Mouse (Mus musculus): Measurements from ENCODE around the gene Lrrc41. TPM values are rescaled to one million over a fixed set of nuclear protein-coding genes. Genes with fewer than 3 reads are reported as not detected.

Lrrc41 gene
- polyA plus RNA-seq, 1 experiment from 2014 or later = 53.8 TPM

DNA sequence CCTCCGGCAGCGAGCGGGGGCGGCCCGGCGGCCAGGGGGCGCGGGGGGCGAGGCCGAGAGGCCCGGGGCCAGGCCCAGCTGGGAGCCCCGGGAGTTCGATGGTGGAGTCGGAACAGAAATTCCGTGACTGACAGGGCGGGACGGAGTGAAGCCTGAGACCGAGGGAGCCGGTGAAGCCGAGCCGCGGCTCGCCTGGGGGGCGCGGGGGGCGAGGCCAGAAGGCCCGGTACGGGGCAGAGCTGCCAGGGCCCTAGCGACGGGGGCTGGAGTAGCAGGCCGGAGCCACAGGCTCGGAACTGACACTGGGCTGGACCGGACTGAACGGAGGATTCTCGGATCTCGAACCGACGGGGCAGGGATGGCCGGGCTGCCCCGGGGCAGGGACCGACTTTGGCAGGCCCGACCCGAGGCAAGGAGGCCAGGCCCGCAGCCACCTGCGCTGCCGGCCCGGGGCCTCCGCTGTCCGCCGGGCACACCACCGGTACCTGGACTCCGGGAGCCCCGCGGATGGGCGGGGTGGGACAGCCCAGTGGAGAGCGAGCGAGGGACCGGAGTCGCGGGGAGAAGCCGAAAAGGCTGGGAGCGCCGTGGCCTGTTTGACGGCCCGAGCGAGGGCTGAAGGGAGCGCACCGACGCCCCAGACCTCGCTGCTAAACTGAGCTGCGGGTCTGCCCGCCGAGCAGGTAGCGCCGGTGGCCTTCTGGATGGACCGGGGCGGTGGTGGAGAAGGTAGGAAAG lies 731 bp downstream of the Lrrc41 start:
- Histone ChIP-seq H3K27me3 (ENCODE audit: control insufficient read depth, insufficient read depth, low read length) (no peaks in the 10 kb centered on the region), H3K27ac (ENCODE audit: low read length) (peak overlapping the region; percentile 97), H3K36me3 (ENCODE audit: control insufficient read depth, insufficient read depth) (peaks cover 9% of the 10 kb centered on the region), H3K4me3 (ENCODE audit: low read length) (peak overlapping the region; percentile 92), H3K4me1 (ENCODE audit: control insufficient read depth, insufficient read depth, low read length) (peaks cover 24% of the 10 kb centered on the region), H3K4me2 (ENCODE audit: low read depth, low read length) (peak overlapping the region; percentile 74), H3K9ac (ENCODE audit: low read length) (peak overlapping the region; percentile 98), H3K9me3 (replicated peaks; ENCODE audit: control insufficient read depth, low read length) (no peaks in the 10 kb centered on the region)
- WGBS = under 1% methylated on average over 71 of the region's 77 CpGs
- peak; percentile 63 for ATAC-seq (replicated peaks; ENCODE audit: extremely low read depth, insufficient read depth, low FRiP score)

DNA sequence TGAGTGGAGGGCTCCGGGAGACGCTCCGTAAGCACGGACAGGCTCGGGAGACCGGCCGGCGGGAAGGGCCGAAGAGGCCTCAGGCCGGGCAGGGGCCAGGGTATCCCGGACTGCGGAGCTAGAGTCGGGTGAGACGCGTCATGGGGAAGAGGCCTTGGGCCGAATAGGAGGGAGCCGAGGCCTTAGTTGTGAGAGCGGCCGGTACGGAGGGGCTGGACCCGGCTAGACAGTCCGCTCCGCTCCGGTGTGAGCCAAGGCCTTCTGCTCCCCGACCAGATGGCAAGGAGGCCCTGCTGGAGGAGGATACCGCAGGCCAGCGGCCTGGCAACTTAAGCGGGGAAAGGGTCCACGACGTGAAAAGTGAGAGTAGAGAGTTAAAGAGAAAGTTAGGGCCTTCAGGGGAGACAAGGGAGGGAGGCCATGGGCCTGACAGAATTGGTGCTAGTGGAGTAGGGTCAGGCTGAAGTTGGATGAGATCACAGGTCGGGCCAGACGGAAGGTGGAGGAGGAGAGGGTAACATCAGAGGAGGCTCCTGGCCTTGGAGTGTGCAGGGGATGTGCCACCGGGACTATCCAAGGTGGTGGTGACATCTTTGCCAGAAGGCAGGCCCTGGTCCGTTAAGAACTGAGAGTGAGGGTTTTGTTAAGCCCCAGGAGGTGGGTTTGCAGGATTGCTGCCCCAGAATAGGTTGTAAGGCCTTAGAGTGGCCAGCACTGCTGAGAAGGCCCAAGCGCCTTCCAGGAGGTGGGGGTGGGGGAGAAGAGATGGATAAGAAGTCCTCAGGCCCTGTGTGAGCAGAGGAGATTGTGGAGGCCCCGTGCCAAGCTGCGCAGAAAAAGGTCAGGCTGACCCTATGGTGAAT lies 1.5 kb downstream of the Lrrc41 start:
- 2% methylated on average over 37 of the region's 37 CpGs for WGBS
- ATAC-seq (replicated peaks; ENCODE audit: extremely low read depth, insufficient read depth, low FRiP score) = peak; percentile 4; the same call in 1 of the 2 replicates
- H3K4me2 ChIP-seq (ENCODE audit: low read depth, low read length) = peak overlapping the region; percentile 74
- no peaks in the 10 kb centered on the region for H3K27me3 ChIP-seq (ENCODE audit: control insufficient read depth, insufficient read depth, low read length)
- peak overlapping the region; percentile 97 for H3K27ac ChIP-seq (ENCODE audit: low read length)
- no peaks in the 10 kb centered on the region for H3K9me3 ChIP-seq (replicated peaks; ENCODE audit: control insufficient read depth, low read length)
- H3K4me3 ChIP-seq (ENCODE audit: low read length) = peak overlapping the region; percentile 92
- peak overlapping the region; percentile 98 for H3K9ac ChIP-seq (ENCODE audit: low read length)
- H3K4me1 ChIP-seq (ENCODE audit: control insufficient read depth, insufficient read depth, low read length) = peaks cover 24% of the 10 kb centered on the region
- peaks cover 17% of the 10 kb centered on the region for H3K36me3 ChIP-seq (ENCODE audit: control insufficient read depth, insufficient read depth)

DNA sequence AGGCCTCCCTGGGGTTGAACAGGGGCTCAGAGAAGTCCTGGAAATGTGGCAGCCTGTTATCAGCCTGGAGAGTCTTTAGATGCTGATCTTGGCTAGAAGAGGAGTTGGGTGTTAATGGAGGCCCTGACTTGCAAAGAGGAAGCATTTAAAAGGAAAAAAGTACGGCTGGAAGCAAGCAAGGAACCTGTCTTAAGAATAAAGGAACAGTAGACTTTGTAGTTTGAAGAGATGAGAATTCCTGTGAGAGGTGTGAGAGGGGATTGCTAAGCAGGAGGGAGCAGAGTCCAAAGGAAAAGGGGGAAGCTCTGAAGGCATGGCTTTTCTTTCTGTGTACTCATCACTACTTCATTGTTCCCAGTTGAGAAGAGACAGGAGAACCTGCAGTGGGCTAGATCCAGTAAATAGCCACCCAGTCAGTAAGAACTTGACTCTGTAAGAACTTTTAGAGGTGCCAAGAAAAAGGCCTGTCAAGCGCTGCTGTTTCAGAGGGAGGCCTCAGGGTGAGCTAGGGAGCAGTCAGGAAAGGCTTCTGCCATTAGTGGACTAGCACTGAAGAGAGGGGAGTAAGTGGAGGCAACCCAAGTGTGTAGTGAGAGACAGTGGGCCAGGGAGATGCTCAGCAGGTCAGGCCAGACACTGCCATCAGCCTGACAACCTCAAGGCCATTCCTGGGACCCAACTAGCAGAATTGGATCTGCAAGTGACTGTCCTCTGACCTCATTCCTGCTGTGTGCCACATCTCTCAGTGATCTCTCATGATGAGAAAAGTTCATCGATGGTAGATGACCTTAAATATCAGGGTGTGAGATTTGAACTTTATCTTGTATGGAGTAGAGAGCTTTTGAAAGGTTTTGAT lies 2.4 kb downstream of the Lrrc41 start:
- ATAC-seq (replicated peaks; ENCODE audit: extremely low read depth, insufficient read depth, low FRiP score) = no peak
- no peaks in the 10 kb centered on the region for H3K27me3 ChIP-seq (ENCODE audit: control insufficient read depth, insufficient read depth, low read length)

DNA sequence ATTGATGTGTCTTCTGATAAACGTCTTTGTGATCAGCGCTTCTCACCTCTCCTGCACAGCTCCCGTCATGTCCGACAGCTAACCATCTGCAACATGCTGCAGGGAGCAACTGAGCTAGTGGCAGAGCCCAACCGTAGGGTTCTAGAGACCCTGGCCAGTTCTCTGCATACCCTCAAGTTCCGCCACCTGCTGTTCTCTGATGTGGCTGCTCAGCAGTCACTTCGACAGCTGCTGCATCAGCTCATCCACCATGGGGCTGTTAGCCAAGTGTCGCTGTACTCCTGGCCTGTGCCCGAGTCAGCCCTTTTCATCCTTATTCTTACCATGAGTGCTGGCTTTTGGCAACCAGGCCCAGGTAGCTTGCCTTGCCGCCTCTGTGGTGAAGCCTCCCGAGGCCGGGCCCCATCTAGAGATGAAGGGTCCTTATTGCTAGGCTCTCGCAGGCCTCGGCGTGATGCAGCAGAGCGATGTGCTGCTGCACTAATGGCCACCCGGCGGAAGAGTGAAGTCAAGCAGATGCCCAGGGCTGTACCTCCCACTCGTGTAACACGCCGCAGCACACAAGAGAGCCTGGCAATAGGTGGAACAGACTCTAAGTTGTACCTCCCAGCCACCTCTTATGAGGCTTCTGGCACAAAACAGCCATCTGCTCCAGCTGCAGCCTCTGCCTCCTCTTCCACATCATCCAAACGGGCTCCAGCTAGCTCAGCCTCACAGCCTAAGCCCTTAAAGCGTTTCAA lies 13.6 kb downstream of the Lrrc41 start:
- H3K4me2 ChIP-seq (ENCODE audit: low read depth, low read length) = no peak overlapping the region
- 82% methylated on average over 23 of the region's 23 CpGs for WGBS
- peaks cover 65% of the 10 kb centered on the region for H3K36me3 ChIP-seq (ENCODE audit: control insufficient read depth, insufficient read depth)
- H3K4me3 ChIP-seq (ENCODE audit: low read length) = no peak overlapping the region
- no peaks in the 10 kb centered on the region for H3K9me3 ChIP-seq (replicated peaks; ENCODE audit: control insufficient read depth, low read length)
- H3K9ac ChIP-seq (ENCODE audit: low read length) = no peak overlapping the region
- no peaks in the 10 kb centered on the region for H3K4me1 ChIP-seq (ENCODE audit: control insufficient read depth, insufficient read depth, low read length)
- no peaks in the 10 kb centered on the region for H3K27me3 ChIP-seq (ENCODE audit: control insufficient read depth, insufficient read depth, low read length)
- no peak for ATAC-seq (replicated peaks; ENCODE audit: extremely low read depth, insufficient read depth, low FRiP score)
- no peak overlapping the region for H3K27ac ChIP-seq (ENCODE audit: low read length)

More for the DNA sequence above, 2.4 kb downstream of the Lrrc41 start:
- H3K4me1 ChIP-seq (ENCODE audit: control insufficient read depth, insufficient read depth, low read length) = peaks cover 24% of the 10 kb centered on the region
- H3K4me3 ChIP-seq (ENCODE audit: low read length) = peak overlapping the region; percentile 92
- 34% methylated on average over 3 of the region's 3 CpGs for WGBS
- H3K9ac ChIP-seq (ENCODE audit: low read length) = peak overlapping the region; percentile 98
- H3K36me3 ChIP-seq (ENCODE audit: control insufficient read depth, insufficient read depth) = peaks cover 19% of the 10 kb centered on the region
- peak overlapping the region; percentile 74 for H3K4me2 ChIP-seq (ENCODE audit: low read depth, low read length)
- H3K9me3 ChIP-seq (replicated peaks; ENCODE audit: control insufficient read depth, low read length) = no peaks in the 10 kb centered on the region
- H3K27ac ChIP-seq (ENCODE audit: low read length) = peak overlapping the region; percentile 97

DNA sequence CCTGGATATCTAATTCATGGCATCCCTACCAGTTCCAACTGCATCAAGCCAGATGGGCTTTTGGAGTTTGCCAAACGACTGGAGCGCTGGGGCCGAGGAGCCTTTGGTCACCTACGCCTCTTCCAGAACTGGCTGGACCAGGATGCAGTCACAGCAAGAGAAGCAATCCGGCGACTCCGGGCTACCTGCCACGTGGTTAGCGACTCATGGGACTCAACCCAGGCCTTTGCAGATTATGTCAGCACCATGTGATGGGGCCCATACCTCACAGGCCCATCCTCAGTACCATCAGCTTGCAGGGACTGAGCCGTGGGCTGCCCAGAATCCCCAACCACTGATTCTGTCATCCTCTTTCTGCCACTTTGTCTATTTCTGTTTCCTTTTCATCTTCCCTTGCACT lies 21.2 kb downstream of the Lrrc41 start:
- Histone ChIP-seq H3K4me1 (ENCODE audit: control insufficient read depth, insufficient read depth, low read length) (no peaks in the 10 kb centered on the region), H3K9ac (ENCODE audit: low read length) (no peak overlapping the region), H3K4me2 (ENCODE audit: low read depth, low read length) (no peak overlapping the region), H3K27me3 (ENCODE audit: control insufficient read depth, insufficient read depth, low read length) (no peaks in the 10 kb centered on the region), H3K27ac (ENCODE audit: low read length) (no peak overlapping the region), H3K9me3 (replicated peaks; ENCODE audit: control insufficient read depth, low read length) (no peaks in the 10 kb centered on the region), H3K4me3 (ENCODE audit: low read length) (no peak overlapping the region), H3K36me3 (ENCODE audit: control insufficient read depth, insufficient read depth) (peaks cover 67% of the 10 kb centered on the region)
- ATAC-seq (replicated peaks; ENCODE audit: extremely low read depth, insufficient read depth, low FRiP score) = no peak
- 87% methylated on average over 10 of the region's 10 CpGs for WGBS

DNA sequence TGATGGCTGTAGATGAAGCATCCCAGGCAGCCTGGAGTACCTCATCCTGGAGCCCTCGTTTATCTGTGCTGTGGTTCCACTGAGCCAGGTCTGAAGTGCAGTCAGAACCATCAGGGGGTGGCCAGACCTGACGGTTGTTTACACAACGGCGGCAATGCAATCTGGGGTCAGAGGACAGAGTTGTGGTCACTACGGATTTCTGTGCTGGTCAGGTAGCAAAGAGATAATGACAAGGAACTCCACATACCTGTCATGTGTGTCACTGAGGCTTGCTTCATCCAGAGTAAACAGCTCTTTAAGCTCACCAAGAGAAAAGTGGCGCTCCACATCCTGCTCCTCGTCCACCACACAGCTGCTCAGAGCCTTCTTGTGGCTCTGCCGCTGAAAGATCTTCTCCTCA lies 22.1 kb downstream of the Lrrc41 start:
- H3K4me3 ChIP-seq (ENCODE audit: low read length) = no peak overlapping the region
- H3K4me1 ChIP-seq (ENCODE audit: control insufficient read depth, insufficient read depth, low read length) = no peaks in the 10 kb centered on the region
- WGBS = 76% methylated on average over 8 of the region's 8 CpGs
- H3K9me3 ChIP-seq (replicated peaks; ENCODE audit: control insufficient read depth, low read length) = no peaks in the 10 kb centered on the region
- H3K4me2 ChIP-seq (ENCODE audit: low read depth, low read length) = no peak overlapping the region
- no peak overlapping the region for H3K27ac ChIP-seq (ENCODE audit: low read length)
- H3K27me3 ChIP-seq (ENCODE audit: control insufficient read depth, insufficient read depth, low read length) = no peaks in the 10 kb centered on the region
- H3K9ac ChIP-seq (ENCODE audit: low read length) = no peak overlapping the region
- no peak for ATAC-seq (replicated peaks; ENCODE audit: extremely low read depth, insufficient read depth, low FRiP score)
- H3K36me3 ChIP-seq (ENCODE audit: control insufficient read depth, insufficient read depth) = peaks cover 63% of the 10 kb centered on the region

DNA sequence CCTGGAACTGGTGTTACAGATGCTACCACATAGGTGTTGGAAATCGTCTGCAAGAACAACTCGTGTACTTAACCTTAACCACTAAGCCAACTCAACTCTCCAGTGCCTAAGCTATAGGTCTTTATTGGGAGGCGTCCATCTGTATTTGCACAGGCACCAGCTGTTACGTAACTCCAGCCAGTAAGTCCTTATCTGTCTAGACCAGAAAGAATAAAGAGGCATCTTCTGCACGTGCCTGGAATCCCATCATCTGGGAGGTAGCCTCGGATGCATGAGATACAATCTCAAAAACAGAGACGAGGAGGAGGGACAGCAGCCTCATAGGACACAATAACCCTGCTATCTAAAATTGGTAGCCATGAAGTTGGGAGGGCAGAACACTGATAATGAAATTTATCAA lies 25.9 kb downstream of the Lrrc41 start:
- Histone ChIP-seq H3K4me2 (ENCODE audit: low read depth, low read length) (no peak overlapping the region), H3K4me3 (ENCODE audit: low read length) (no peak overlapping the region), H3K36me3 (ENCODE audit: control insufficient read depth, insufficient read depth) (peaks cover 52% of the 10 kb centered on the region), H3K9me3 (replicated peaks; ENCODE audit: control insufficient read depth, low read length) (no peaks in the 10 kb centered on the region), H3K9ac (ENCODE audit: low read length) (no peak overlapping the region), H3K4me1 (ENCODE audit: control insufficient read depth, insufficient read depth, low read length) (no peaks in the 10 kb centered on the region), H3K27ac (ENCODE audit: low read length) (no peak overlapping the region), H3K27me3 (ENCODE audit: control insufficient read depth, insufficient read depth, low read length) (no peaks in the 10 kb centered on the region)
- ATAC-seq (replicated peaks; ENCODE audit: extremely low read depth, insufficient read depth, low FRiP score) = no peak
- 74% methylated on average over 7 of the region's 7 CpGs for WGBS

DNA sequence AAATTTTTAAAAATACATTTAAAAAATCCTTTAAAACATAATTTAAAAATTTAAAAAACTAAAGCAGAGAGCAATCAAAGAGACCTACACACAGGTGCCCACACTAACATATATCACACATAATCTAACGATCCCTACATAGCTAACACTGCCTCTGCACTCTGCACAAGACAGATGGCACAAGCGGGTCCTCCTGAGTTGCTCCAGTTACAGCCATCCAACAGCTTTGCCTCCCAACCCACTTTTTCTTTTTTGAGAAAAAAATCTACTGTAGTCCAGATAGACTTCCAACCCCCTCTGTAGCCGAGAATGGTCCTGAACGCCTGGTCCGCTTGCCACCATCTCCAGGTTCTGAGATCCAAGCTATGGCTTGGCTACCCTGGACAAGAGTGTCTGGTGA lies 30.2 kb downstream of the Lrrc41 start:
- no peak for ATAC-seq (replicated peaks; ENCODE audit: extremely low read depth, insufficient read depth, low FRiP score)
- H3K4me3 ChIP-seq (ENCODE audit: low read length) = no peak overlapping the region
- no peaks in the 10 kb centered on the region for H3K27me3 ChIP-seq (ENCODE audit: control insufficient read depth, insufficient read depth, low read length)
- H3K27ac ChIP-seq (ENCODE audit: low read length) = no peak overlapping the region
- H3K4me1 ChIP-seq (ENCODE audit: control insufficient read depth, insufficient read depth, low read length) = no peaks in the 10 kb centered on the region
- no peak overlapping the region for H3K9ac ChIP-seq (ENCODE audit: low read length)
- peaks cover 25% of the 10 kb centered on the region for H3K36me3 ChIP-seq (ENCODE audit: control insufficient read depth, insufficient read depth)
- no peak overlapping the region for H3K4me2 ChIP-seq (ENCODE audit: low read depth, low read length)
- no peaks in the 10 kb centered on the region for H3K9me3 ChIP-seq (replicated peaks; ENCODE audit: control insufficient read depth, low read length)
- 91% methylated on average over 5 of the region's 5 CpGs for WGBS
